Mouse (Mus musculus): ENCODE data around the gene Gm21440. TPM values are rescaled to one million over a fixed set of nuclear protein-coding genes. Genes with fewer than 3 reads are reported as not detected.

Gm21440 gene
- total RNA-seq (2023): not detected

DNA sequence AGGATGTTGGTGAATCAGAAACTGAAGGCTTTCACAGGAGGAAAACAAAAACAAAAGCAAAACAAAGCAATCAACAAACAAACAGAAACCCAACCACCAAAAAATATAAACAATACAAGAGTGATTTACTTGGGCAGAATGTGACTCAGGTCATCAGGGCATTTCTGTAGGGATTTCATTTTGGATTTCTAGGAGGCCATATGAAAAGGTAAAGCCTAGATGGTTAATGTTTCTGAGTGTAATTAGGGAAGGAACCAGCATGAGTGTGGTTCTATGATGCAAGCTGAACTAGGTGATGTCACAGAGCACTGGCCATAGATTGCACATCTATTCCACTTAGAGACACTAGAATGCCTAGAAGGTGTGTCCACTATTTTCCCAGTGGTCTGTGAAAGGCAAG, at the start of gene Gm21440, which contains the start of gene Gm21454:
Gene Gm21440, plus strand, starts transcription at position 301 of the 400 bp plus-strand sequence.
Gene Gm21454, plus strand, starts transcription at position 352 of the 400 bp plus-strand sequence.

DNA sequence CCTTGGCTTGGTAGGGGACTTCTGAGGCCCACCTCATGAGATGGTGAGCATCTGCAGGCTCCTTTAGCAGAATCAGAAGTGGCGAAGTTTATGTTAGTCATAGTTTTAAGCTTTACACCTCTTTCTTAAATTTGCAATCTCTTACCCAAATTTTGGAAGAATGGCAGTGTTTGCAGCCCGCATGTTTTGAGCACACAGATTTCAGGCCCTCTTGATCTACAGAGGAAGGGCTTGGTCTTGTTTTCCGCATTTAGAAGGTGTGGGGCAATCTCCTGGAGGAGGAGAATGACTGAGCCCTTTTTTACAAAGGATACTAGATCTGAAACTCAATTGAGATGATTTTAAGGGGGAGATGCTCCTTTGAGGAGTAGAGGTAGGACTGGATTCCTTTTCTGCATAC, 28.4 kb upstream of the Gm21440 start, which contains the start of gene Gm21828:
Gene Gm21828, minus strand, starts transcription at position 101 of the 400 bp plus-strand sequence.

Other genes with a start within 250 kb of the Gm21440 start
- not detected for gene Gm20807, start 209.5 kb upstream of the Gm21440 start, total RNA-seq (2023)
- gene Gm21891, start 118.9 kb upstream of the Gm21440 start, total RNA-seq (2023): not detected
- gene Gm21425, start 90.4 kb upstream of the Gm21440 start, total RNA-seq (2023): not detected
- gene Gm21828, start 28.5 kb upstream of the Gm21440 start, total RNA-seq (2023): not detected
- gene Gm21454, start 51 bp downstream of the Gm21440 start, total RNA-seq (2023): not detected
- gene Gm21725, start 96.7 kb downstream of the Gm21440 start, total RNA-seq (2023): not detected
- not detected for gene Gm21866, start 213.2 kb downstream of the Gm21440 start, total RNA-seq (2023)
- gene Gm20773, start 241.6 kb downstream of the Gm21440 start, total RNA-seq (2023): not detected